Mouse (Mus musculus) frontal cortex, postnatal 10 days (tissue): ENCODE data around the gene Tmem189.
A peak's percentile ranks its signal among the peaks of the same experiment; 100 is the strongest.

Experiments used
- DNase-seq, 2 experiments: peaks; one replicate each; pipeline ENCODE4 v3.0.0; 2022; ENCODE audit warnings: low spot score in 2 of 2, mixed read lengths in 1 of 2

The Tmem189 gene

GRCm38 (mm10) chr2:167701472-167701871, 11.8 kb upstream of the Tmem189 start:
- no peak for DNase-seq

GRCm38 (mm10) chr2:167700018-167700417, 10.4 kb upstream of the Tmem189 start:
- DNase-seq, result no peak

DNA sequence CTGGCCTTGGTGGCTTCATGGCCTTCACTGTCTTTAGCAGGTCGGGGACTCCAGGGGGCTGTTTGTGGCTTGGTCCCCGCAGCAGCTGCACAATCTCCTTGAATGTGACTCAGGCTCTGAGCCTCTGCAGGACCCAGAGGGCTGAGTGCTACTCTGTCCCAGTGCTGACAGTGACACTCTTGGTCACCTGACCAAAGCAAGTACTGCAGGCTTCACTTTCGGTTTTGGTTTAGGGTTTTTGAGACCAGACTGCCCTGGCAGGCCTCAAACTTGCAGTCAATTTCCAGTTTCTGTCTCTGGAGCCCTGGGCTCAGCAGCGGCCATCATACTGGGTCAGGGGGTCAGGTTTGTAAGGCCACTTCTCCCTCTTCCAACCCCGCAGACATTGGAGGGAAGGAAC, 8.3 kb upstream of the Tmem189 start:
- DNase-seq, result no peak

DNA sequence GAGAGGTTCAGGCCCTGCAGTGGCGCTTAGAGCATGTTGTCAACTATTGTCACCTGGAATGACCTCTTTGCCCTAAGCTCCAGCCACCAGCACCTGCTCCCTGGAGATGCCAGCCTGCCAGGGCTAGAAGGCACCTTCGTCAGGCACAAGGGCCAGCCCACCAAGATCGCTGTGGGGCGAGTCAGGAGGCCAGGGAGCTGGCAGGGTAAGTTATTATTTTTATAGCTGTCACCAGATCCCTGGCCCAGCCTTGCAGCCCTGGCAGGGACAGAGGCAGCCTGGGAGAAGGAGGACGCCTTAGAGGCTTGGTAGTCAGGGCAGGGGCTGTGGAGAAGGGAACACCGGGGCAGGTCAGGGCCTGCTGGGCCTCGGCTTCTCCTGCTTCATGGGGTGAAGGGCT, 6.5 kb upstream of the Tmem189 start:
- no peak for DNase-seq

DNA sequence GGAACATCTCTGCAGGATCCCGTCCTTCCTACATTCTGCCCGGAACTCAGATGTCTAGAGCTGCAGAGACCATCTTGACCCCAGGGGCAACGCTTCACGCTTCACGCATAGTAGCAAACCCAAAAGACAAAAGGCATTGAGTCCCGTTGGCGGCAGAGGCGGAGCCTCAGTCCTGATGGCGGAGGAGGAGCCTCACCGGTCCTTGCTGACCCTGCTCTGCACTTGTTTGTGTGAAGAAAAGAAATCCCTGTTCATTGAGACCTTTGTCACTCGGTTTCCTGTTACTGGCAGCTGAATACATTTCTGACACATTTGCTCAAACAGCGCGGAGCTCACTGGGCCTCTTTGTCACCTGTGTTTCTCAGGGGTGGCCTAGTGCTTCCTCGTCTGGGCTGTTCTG, 5.9 kb upstream of the Tmem189 start:
- DNase-seq, result no peak

GRCm38 (mm10) chr2:167694963-167695362, 5.3 kb upstream of the Tmem189 start:
- no peak for DNase-seq

GRCm38 (mm10) chr2:167694244-167694643, 4.6 kb upstream of the Tmem189 start:
- DNase-seq, result no peak

DNA sequence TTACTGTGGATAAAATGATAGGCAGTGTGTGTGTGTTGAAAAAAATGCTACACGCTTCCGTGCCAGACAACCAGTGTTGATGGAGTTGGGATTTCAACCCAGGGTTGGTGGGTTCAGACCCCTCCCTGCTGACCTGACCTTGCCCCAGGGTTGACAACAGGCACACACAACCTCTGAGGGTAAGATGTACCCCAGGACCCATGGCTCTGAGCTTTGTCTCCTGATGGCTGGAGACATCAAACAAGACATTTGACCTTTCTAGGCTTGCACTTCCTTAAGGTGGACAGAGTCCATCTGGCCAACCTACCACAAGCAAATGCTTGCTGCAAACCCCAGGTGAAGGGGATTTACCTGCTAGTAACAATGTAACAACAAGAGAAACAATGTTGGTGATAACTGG, 3.9 kb upstream of the Tmem189 start:
- no peak for DNase-seq

GRCm38 (mm10) chr2:167692831-167693230, 3.2 kb upstream of the Tmem189 start:
- DNase-seq, result no peak

DNA sequence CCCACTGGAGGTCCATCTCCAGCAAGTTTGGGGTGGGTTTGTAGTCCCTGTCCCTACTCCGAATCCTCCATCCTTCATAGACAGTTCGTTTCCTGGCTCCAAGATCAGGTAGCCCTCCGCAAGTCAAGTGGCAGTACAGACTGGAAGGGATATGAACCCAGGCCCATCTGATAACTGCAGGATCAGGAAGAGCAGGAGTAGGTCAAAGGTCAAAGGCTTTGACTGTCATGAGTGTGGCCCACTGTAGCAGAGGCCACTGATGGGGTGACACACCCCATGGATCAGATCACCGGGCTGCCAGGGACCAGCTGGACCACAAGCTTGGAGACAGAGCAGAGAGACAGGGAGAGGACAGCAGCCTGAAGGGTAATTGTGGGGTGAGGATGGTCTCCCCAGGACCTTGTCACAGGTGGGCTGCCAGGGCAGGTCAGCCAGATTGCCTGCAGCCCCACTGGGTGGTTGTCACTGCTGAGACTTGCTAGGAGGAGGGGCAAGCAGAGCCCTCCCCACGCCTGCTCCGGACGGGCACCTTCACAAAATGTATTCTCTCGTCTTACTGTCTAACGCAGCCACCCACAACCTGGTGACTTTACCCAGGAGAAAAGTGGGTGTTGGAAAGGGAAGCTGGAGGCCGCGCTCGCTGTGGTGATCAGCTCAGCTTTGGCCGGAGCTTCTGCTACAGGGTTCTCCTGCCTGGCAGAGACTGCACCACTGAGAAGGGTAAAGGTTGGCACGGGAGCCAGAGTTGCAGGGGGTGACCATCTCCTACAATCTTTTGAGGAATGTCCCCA, 2.4 kb upstream of the Tmem189 start:
- no peak for DNase-seq

DNA sequence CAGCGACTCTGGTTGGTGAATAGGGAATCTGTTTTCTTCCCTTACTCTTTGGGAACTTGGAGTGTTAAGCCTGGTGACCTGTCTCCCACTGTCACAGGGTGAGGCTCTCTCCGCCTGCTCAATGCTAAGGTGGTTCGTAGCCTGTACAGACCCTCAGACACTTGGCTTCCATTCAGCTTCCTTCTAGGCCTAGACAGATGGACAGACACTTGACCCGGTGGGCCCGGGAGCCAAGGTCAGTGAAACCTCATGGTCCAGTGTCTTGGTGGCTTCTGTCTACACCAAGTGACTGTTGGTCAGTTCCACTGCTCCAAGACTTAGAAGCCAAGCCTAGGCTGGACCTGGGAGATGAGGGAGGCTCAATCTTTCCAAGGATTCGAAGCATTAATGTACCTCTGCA, 1.8 kb upstream of the Tmem189 start:
- no peak for DNase-seq

DNA sequence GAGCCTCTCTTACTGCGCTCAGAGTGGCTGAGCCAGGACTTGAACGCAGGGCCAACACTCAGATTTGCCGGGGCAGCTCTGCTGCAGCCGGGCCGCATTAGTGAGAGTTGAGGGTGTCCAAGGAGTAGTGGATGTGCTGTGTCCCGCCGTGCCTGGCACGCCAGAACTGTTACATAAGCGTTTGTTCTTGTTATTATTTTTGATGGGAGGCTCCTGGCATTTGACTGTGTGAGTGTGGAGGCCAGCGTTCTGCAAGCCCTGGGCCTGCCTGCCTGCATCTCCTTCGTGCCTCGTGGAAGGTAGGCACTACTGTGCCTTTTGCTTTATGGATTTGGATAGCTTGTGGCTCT, 1.3 kb upstream of the Tmem189 start:
- no peak for DNase-seq

- DNase-seq, result peak; percentile 41 to 70
Observed at GRCm38 (mm10) chr2:167690219-167690961, 768 bp upstream of the Tmem189 start.

GRCm38 (mm10) chr2:167688498-167689451, 847 bp downstream of the Tmem189 start, which contains the start of gene Cebpb:
TSS of gene Cebpb (plus strand) at chr2:167688915.
- peak in 1 of 2 experiments; percentile 77 for DNase-seq

DNA sequence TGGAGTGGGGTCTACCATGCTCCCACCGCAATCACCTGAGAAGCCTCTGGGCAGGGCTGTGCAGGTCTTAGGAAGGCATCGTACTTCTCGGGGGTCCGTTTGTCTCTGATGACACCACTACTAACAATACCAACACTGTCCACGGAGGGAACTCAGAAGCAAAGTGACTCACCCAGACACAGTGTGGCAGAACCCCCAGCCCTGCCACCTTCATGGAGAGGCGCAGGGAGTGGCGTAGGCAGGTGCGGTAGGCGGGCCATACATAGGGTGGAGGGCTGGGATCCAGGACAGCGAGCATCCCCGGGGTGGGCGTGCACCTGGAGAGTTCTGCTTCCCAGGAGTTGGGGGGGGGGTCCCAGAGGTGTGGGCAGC, 1.5 kb downstream of the Tmem189 start:
- no peak for DNase-seq

- DNase-seq, result peak in 1 of 2 experiments; percentile 25
Observed at GRCm38 (mm10) chr2:167687651-167688101, 1.9 kb downstream of the Tmem189 start.

- DNase-seq, result no peak
Observed at GRCm38 (mm10) chr2:167687250-167687586, 2.4 kb downstream of the Tmem189 start.

DNA sequence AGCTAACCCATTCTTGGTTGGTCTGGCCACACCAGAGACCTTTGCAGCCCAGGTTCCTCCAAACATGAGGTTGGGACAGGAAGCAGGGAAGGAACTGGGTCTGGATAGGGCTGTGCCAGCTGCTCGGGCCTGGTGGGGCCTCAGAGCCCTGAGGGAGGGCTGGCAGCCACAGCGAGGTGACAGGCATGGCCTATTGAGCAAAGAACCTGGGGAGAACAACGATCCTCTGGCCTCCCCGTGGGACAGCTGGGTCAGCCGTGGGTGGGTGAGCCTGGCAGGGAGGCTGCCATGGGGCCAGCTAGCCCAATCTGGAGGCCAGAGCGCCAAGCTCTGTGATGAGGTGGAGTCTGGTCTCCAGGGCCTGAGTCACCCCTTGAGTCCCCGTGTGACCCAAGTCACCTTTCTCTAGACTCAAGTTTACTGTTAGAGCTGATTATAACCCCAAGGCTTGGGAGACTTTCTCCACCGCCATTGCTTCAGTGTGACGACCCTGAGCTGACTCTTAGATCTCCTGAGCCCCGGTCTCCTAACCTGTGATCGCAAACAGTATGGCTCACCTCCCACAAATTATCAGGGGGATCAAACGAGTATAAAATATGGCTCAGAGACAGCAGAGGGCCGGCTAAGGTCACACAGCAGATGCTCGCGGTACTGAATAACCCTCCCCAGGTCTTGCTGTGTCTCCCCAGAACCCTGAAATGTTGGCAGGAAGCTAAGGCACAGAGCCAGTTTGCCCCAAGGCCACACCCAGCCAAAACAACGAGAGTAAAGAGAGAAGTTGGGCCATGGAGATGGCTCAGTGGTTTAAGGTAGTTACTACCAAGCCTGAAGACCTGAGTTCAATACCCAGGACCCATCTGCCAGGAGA, 3.0 kb downstream of the Tmem189 start:
- no peak for DNase-seq

GRCm38 (mm10) chr2:167685865-167686264, 3.8 kb downstream of the Tmem189 start:
- no peak for DNase-seq

DNA sequence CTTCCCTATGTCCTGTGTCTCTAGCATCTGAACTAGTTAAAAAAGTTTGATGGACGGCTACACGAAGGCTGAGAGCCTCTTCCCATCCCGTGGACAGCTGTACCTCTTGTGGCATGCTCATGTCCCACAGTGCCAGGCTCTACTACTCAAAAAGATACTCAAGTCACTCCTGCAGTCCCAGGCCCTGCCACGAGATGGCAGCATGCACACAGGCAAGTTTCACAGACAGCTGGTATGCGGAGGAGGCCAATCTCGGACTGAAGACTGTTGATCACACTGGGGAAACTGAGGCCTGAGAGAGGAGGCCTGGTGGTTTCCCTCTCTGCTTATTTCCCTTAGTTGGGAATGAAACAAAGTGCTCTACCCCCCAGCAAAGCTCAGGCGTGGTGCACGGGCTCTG, 4.5 kb downstream of the Tmem189 start:
- peak; percentile 83 to 93 for DNase-seq

DNA sequence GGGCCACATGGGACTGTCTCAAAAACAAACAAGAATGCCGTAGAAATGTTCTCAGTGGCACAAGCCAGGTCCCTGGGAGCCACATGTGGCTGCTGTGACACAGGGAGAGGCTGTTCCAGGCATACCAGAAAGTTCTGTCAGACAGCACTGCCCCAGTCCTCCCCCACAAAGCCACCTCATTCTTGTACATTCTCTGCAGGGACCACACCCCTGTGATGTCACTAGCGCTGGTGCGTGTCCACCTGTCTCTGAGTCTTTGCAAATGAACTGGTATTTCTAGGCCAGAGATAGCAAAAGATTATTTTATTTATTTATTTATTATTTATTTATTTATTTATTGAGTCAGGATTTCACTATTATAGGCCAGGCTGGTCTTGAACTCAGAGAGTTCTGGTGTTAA, 5.9 kb downstream of the Tmem189 start:
- DNase-seq, result no peak
